In the genomic region with DNA sequence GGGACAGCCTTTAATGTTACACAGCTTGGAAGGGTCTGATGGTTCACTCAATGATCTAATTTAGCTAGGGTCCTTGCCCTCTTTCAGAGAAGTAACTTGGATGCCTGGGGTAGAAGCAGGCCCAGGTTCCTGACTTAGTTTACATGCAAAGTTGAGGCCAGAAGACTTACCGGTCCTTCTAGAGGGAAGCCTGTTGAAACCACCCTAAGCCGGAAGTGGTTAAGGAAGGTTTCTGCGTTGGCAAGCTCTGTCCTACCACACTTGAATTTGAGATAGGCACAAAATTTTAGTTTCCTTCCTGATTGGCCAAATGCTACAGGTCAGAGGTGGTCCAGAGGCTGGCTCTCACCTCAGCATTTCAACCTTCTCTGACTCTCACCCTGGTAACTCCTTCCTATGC, we compare ENCODE assay signal across 19 mouse cellular contexts.
"Had no signal": no experiment of that assay in that cellular context is flagged by ENCODE, and none has a peak within 500 bp of the region (broad histone marks: within the 10 kb centered on the region; RNA-seq: fewer than 3 reads in every experiment).

No protein-coding gene starts in this region.

- H3K27me3 ChIP-seq: kidney, embryonic 15.5 days; limb, embryonic 13.5 days; liver, embryonic 12.5 days; liver, embryonic 15.5 days; lung, embryonic 15.5 days; midbrain, embryonic 13.5 days had no signal

- ATAC-seq: liver, embryonic 12.5 days; midbrain, embryonic 13.5 days; midbrain, embryonic 16.5 days had no signal

- H3K4me2 ChIP-seq: kidney, embryonic 15.5 days; limb, embryonic 13.5 days; liver, embryonic 12.5 days; liver, embryonic 15.5 days; lung, embryonic 15.5 days; midbrain, embryonic 13.5 days had no signal

- H3K4me3 ChIP-seq: kidney, embryonic 15.5 days; limb, embryonic 10.5 days; limb, embryonic 13.5 days; liver, embryonic 12.5 days; liver, embryonic 15.5 days; lung, embryonic 15.5 days; midbrain, embryonic 13.5 days; myocyte had no signal

- H3K36me3 ChIP-seq: kidney, embryonic 15.5 days; limb, embryonic 10.5 days; liver, embryonic 12.5 days; liver, embryonic 15.5 days; lung, embryonic 15.5 days had no signal

- H3K27ac ChIP-seq: kidney, embryonic 15.5 days; limb, embryonic 10.5 days; limb, embryonic 13.5 days; liver, embryonic 12.5 days; liver, embryonic 15.5 days; lung, embryonic 15.5 days; midbrain, embryonic 13.5 days; stomach, postnatal 0 days had no signal

- DNase-seq: kidney, postnatal 10 days; kidney, postnatal 36 days; liver; lung, adult 18-20 months; lung, postnatal 10 days; lung, postnatal 36 days; thymus, adult 2 months; thymus, postnatal 14 days; thymus, postnatal 4 days had no signal

- H3K4me1 ChIP-seq: kidney, embryonic 15.5 days; limb, embryonic 10.5 days; limb, embryonic 13.5 days; liver, embryonic 12.5 days; liver, embryonic 15.5 days; lung, embryonic 15.5 days had no signal

- H3K9ac ChIP-seq: kidney, embryonic 15.5 days; limb, embryonic 13.5 days; liver, embryonic 12.5 days; liver, embryonic 15.5 days; lung, embryonic 15.5 days; midbrain, embryonic 13.5 days had no signal

- H3K9me3 ChIP-seq: kidney, embryonic 15.5 days; limb, embryonic 10.5 days; limb, embryonic 13.5 days; liver, embryonic 12.5 days; liver, embryonic 15.5 days; lung, embryonic 15.5 days; midbrain, embryonic 13.5 days had no signal
